Mouse (Mus musculus) hematopoietic stem cell, adult 5-6 weeks (primary cell): ENCODE results near the gene Fis1. TPM values are rescaled to one million over a fixed set of nuclear protein-coding genes. Genes with fewer than 3 reads are reported as not detected.
"Not testable (repeated sequence)": the region's sequence is repeated elsewhere in the genome, so short reads cannot be mapped to it uniquely, and the experiment has no call there.

ENCODE experiments used
- ATAC-seq, 2 experiments: fragments of 125-278 bp in 1 of 2; replicated peaks in 1 of 2; 2 replicates each; pipeline ENCODE4 v1.8.0; 2016 to 2017; ENCODE audit warnings: inconsistent platforms in 2 of 2, mild to moderate bottlenecking in 2 of 2, moderate number of reproducible peaks in 2 of 2, low read depth in 1 of 2, moderate TSS enrichment in 1 of 2; ENCODE audit not compliant: low FRiP score in 2 of 2, poor library complexity in 2 of 2, severe bottlenecking in 2 of 2, insufficient read depth in 1 of 2, low TSS enrichment in 1 of 2
- total RNA-seq: library from RNA; stranded (forward); fragments of 172-1452, 232-1000 nt; gene quantifications from 2 replicates; pipeline ENCODE4 v1.2.3, GENCODE M21; 2017

The Fis1 gene
- total RNA-seq, 1 experiment from 2014 or later, result 56.8 TPM

DNA sequence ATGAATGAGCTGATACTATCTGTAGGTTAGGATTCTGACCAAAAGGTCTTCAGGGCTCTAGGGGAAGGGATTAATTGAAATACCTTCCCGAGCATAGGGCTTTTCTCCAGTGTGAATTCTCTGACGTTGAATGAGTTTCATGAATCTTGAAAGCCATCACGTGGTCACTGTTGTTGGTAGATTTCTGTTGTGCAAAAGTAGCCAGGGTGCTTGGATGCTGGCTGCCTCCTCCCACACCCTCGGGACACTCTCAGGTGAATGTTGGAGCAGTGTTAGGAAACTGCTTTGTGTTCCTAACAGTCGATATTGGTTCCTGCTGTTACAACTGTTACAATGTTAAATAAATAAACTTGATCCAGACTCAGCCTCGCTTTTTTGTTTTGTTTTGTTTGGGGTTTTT is 16.3 kb upstream of the Fis1 start:
- ATAC-seq, result no peak

DNA sequence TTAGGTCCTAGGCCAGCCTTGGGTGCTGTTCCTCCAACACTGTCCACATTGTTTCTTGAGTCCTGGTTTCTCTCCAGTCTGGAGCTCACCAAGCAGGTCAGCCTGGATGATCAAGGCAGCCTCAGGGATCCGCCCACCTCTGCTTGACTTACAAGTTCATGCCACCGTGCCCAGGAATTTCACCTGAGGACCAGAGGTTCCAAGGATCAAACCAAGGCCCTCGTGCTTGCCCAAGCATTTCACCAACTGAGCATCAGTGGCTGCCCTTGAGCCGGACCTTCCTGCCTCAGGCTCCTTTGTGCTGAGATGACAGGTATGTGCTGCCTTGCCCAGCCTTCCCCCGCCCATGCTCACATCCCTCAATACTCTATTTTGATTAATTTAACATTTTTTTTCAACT is 15.5 kb upstream of the Fis1 start:
- no peak for ATAC-seq

- no peak for ATAC-seq
Measured at GRCm38 (mm10) chr5:136939284-136939683, 13.8 kb upstream of the Fis1 start.

- not testable (repeated sequence) for ATAC-seq
Measured at GRCm38 (mm10) chr5:136940029-136940428, 13.0 kb upstream of the Fis1 start.

DNA sequence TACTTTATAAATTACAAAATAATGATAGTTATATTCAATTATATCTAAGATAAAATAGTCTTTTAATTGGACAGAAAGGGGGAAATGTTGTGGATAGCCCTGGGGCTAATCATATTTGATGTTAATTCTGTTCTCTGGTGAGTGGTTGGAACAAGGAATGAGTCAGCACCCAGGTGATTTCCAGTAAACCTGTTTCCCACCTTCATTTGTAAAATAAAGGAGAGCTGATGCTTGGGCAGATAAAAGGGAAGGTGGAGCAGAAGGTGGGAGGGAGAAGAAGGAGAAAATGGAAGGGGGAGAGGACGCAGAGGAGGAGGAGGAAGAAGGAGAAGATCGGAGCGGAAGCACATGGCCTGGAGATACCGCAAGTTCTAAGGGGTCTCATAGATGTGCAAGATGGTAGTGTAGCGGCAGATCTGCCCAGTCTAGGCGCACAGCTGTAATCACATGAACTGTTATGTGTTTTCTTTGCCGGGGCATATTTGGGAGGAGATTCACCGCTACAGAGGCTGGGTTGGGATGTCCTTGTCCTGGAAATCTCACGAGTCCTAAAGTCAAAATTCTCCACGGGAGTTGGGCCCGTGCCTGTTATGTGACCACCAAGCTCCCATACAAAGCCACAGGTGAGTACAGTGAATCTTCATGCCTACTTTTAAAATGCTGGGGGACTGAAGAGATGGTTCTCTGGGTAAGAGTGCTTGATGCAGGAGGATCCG is 12.1 kb upstream of the Fis1 start:
- ATAC-seq, result no peak

DNA sequence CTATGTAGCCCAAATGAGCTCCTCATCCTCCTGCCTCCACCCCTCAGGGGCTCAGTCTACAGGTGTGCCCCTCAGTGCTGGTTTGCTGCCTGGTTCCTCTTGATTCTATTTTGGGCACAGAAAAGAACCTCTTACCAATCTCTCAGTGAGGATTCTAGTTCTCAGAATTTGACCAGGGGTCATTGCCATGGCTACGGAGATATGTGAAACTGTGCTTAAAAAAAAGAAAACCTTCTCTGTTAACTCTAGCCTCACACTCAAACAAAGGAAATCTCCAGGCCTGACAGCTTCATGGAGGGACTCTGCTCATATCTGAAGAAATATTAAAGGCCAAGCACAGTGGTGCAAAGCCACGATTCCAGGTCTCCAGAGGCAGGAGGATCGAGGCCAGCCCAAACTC is 10.3 kb upstream of the Fis1 start:
- no peak for ATAC-seq

GRCm38 (mm10) chr5:136943382-136943781 is 9.7 kb upstream of the Fis1 start:
- no peak for ATAC-seq

GRCm38 (mm10) chr5:136945084-136945483 is 8.0 kb upstream of the Fis1 start:
- no peak for ATAC-seq

GRCm38 (mm10) chr5:136947874-136948273 is 5.2 kb upstream of the Fis1 start:
- no peak for ATAC-seq

GRCm38 (mm10) chr5:136949551-136950336 is 3.3 kb upstream of the Fis1 start:
- not testable (repeated sequence) for ATAC-seq

DNA sequence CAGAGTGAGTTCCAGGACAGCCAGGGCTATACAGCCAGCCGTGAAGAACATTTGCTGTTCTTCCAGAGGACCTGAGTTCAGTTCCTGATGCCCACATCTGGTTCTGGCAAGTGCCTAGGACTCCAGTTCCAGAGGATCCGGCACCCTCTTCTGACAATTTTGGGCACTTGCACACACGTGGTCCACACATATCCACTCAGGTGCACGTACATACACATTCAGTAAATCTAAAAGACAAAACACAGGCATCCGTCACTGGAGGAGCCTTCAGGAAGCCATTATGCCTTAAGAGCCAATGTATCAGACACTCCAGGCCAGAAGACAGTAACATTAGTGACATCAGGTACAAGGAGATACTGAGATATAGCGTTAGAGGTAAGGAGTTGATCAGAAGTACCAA is 2.6 kb upstream of the Fis1 start:
- ATAC-seq, result no peak

GRCm38 (mm10) chr5:136952153-136952552 is 922 bp upstream of the Fis1 start:
- ATAC-seq, result no peak

- peak; percentile 24 to 51; a peak in 1 of 4 replicates for ATAC-seq
Measured at GRCm38 (mm10) chr5:136953440-136953951, 421 bp downstream of the Fis1 start.

DNA sequence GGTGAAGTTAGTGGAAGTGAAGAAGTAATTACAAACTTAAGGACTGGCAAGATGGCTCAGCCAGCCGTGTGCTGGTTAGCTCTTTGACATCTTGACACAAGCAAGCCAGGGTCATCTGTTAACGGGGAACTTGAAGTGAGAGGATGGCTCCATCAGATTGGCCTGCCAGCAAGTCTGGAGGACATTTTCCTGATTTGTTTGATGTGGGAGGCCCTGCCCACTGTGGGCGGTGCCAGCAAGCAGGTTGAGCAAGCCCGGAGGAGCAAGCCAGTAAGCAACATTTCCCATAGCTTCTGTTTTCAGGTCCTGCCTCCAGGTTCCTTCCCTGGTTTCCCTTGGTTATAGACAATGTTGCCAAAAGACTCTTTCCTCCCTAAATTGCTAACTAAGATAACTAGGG is 2.5 kb downstream of the Fis1 start:
- no peak for ATAC-seq

- no peak for ATAC-seq
Measured at GRCm38 (mm10) chr5:136957250-136957649, 4.2 kb downstream of the Fis1 start.

GRCm38 (mm10) chr5:136958991-136959605 is 6.0 kb downstream of the Fis1 start:
- ATAC-seq, result no peak

DNA sequence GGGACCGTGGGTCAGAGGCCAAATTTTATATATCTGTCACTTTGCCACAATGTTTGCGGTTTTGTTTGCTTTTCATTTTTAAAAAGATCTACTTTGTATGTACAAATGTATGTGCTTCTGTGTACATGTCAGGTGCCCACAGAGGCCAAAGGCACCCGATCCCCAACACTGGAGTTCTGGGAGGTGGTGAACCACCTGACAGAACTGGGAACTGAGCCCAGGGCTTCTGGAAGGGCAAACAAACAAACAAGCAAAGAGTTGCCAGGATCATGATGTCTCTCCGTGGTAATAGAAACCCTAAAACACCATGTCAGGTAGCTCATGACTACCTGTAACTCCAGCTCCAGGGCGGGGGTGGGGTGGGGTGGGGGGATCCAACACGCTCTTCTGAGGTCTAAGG is 7.0 kb downstream of the Fis1 start:
- ATAC-seq, result no peak

DNA sequence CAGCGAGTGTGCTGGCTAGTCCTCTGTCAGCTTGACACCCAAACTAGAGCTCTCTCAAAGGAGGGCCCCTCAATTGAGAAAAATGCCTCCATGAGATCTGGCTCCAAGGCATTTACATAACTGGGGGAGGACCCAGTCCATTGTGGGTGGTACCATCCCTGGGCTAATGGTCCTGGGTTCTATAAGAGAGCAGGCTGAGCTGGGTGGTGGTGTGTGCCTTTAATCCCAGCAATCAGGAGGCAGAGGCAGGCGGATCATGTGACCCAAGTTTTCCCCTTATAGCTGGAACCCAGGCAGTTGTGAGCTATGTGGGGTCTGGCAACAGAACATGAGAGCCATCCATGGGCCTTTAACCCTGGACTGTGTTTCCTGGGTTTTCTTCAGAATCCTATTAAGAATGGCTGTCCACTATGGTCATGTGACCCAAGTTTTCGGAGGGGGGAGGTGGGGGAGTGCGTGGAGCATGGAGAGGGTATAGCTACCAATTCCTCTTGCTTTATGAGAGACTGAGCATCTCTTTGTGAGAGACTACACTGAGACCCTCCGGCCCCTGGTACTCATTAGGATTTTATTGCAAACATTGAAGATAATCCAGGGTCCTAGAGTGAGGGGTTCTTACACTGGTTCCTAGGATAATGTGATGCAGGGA is 8.4 kb downstream of the Fis1 start:
- no peak for ATAC-seq
